28 mouse cellular contexts compared by ENCODE assay signal in the genomic region with DNA sequence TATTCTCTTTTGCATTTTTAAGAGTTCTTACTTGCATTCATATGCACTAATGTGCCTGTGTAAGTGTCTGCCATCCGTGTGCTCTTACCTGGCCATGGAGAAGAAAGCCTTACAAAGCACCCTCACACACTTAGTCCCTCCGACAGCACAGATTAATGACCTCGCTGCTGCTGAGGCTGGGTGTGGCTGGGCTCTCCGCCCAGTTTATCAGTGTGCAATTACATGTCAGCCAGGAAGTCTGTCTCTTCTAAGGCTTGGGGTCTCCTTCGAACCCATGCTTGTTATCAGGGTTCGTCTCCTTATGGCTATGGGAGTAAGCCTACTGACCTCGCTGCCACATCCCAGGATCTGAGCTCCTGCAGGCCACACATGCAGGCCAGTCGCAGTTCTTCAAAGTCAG. TPM values are rescaled to one million over a fixed set of nuclear protein-coding genes. Genes with fewer than 3 reads are reported as not detected.
DNase-seq lines count a peak whose midpoint lies in the region; ATAC-seq and TF ChIP-seq lines count a peak whose summit lies in the region.
"Had no signal": no experiment of that assay in that cellular context is flagged by ENCODE, and none has a peak within 500 bp of the region (broad histone marks: within the 10 kb centered on the region; RNA-seq: fewer than 3 reads in every experiment).

No protein-coding gene starts in this region.

- no peaks in the 10 kb centered on the region for H3K27me3 ChIP-seq in liver, postnatal 0 days (ENCODE audit: insufficient read depth, low read length)
- H3K27me3 ChIP-seq in intestine, embryonic 15.5 days (replicated peaks) = no peaks in the 10 kb centered on the region
- H3K27me3 ChIP-seq in liver, embryonic 13.5 days = peaks cover 3% of the 10 kb centered on the region; the same call in 1 of the 2 replicates
- H3K27me3 ChIP-seq in stomach, embryonic 15.5 days (replicated peaks) = no peaks in the 10 kb centered on the region
- H3K27me3 ChIP-seq in cerebellum, adult 2 months (ENCODE audit: control insufficient read depth, insufficient read depth, low read length) = no peaks in the 10 kb centered on the region
- H3K27me3 ChIP-seq: CH12.LX; embryonic facial prominence, embryonic 13.5 days; kidney, embryonic 15.5 days; limb, embryonic 13.5 days had no signal

- H3K27ac ChIP-seq in liver, postnatal 0 days (ENCODE audit: low read depth) = no peak overlapping the region
- no peak overlapping the region for H3K27ac ChIP-seq in intestine, embryonic 15.5 days
- H3K27ac ChIP-seq in liver, embryonic 13.5 days = 0 out of 2 replicates have a peak overlapping the region, but pooled peaks have one; percentile 35
- no peak overlapping the region for H3K27ac ChIP-seq in stomach, embryonic 15.5 days
- H3K27ac ChIP-seq in cerebellum, adult 2 months (ENCODE audit: insufficient read depth, low read length) = no peak overlapping the region
- H3K27ac ChIP-seq: embryonic facial prominence, embryonic 13.5 days; heart, embryonic 10.5 days; hindbrain, embryonic 14.5 days; kidney, embryonic 15.5 days; limb, embryonic 13.5 days had no signal

- DNase-seq in liver = peak; percentile 65
- DNase-seq in liver, postnatal 0 days = no peak
- no peak for DNase-seq in liver, embryonic 13.5 days
- DNase-seq in cerebellum, adult 2 months = no peak
- DNase-seq in left cerebral cortex, adult 9 months (ENCODE audit: low spot score in 2 of 2) = no peak
- DNase-seq: adrenal gland, adult 2 months; B cell, adult 2 months; cerebellum, adult 11 months; cerebellum, postnatal 14 days; gastrocnemius, postnatal 25 days; heart, postnatal 4 days; lung, embryonic 14.5 days had no signal

- no peaks in the 10 kb centered on the region for H3K4me1 ChIP-seq in liver, postnatal 0 days (ENCODE audit: insufficient read depth)
- H3K4me1 ChIP-seq in intestine, embryonic 15.5 days (replicated peaks) = no peaks in the 10 kb centered on the region
- peaks cover 42% of the 10 kb centered on the region for H3K4me1 ChIP-seq in liver, embryonic 13.5 days (replicated peaks)
- 0 out of 2 replicates have a peak, but pooled peaks cover 7% of the 10 kb centered on the region for H3K4me1 ChIP-seq in stomach, embryonic 15.5 days
- H3K4me1 ChIP-seq in cerebellum, adult 2 months (ENCODE audit: control insufficient read depth, insufficient read depth, low read length) = no peaks in the 10 kb centered on the region
- H3K4me1 ChIP-seq: embryonic facial prominence, embryonic 13.5 days; kidney, embryonic 15.5 days; limb, embryonic 13.5 days had no signal

- TF ChIP-seq EP300 in liver, postnatal 0 days (IDR thresholded peaks at IDR 0.05; ENCODE audit: low read depth) = no peak

- no peak for TF ChIP-seq POLR2A in cerebellum, adult 2 months (IDR thresholded peaks at IDR 0.05; ENCODE audit: borderline replicate concordance, insufficient read depth, low read length)

- no peak overlapping the region for H3K9ac ChIP-seq in liver, postnatal 0 days (replicated peaks)
- no peak overlapping the region for H3K9ac ChIP-seq in intestine, embryonic 15.5 days
- H3K9ac ChIP-seq in liver, embryonic 13.5 days = 0 out of 2 replicates have a peak overlapping the region, but pooled peaks have one; percentile 9
- H3K9ac ChIP-seq in stomach, embryonic 15.5 days = no peak overlapping the region
- H3K9ac ChIP-seq: embryonic facial prominence, embryonic 13.5 days; hindbrain, embryonic 14.5 days; kidney, embryonic 15.5 days; limb, embryonic 13.5 days; lung, embryonic 14.5 days had no signal

- no peak for TF ChIP-seq CTCF in liver, postnatal 0 days (IDR thresholded peaks at IDR 0.05; ENCODE audit: low read depth)
- TF ChIP-seq CTCF in cerebellum, adult 2 months (IDR thresholded peaks at IDR 0.05; ENCODE audit: borderline replicate concordance, insufficient read depth, low read depth, low read length) = no peak

- peaks cover under 1% of the 10 kb centered on the region; the same call in 1 of the 2 replicates for H3K36me3 ChIP-seq in liver, postnatal 0 days (replicated peaks; ENCODE audit: insufficient read depth, low read length)
- H3K36me3 ChIP-seq in intestine, embryonic 15.5 days = no peaks in the 10 kb centered on the region
- no peaks in the 10 kb centered on the region for H3K36me3 ChIP-seq in liver, embryonic 13.5 days
- H3K36me3 ChIP-seq in stomach, embryonic 15.5 days = no peaks in the 10 kb centered on the region
- H3K36me3 ChIP-seq: kidney, embryonic 15.5 days had no signal

- WGBS in liver, postnatal 0 days (ENCODE audit: insufficient replicate concordance) = 52% methylated on average over 8 of the region's 8 CpGs
- WGBS in intestine, embryonic 15.5 days = 44% methylated on average over 8 of the region's 8 CpGs
- 18% methylated on average over 8 of the region's 8 CpGs for WGBS in liver, embryonic 13.5 days (ENCODE audit: insufficient replicate concordance)
- 36% methylated on average over 8 of the region's 8 CpGs for WGBS in stomach, embryonic 15.5 days
- 74% methylated on average over 8 of the region's 8 CpGs for WGBS in cerebellum, adult 2 months

- H3K4me3 ChIP-seq in liver, postnatal 0 days (ENCODE audit: low read depth, low read length) = no peak overlapping the region
- no peak overlapping the region for H3K4me3 ChIP-seq in intestine, embryonic 15.5 days (replicated peaks)
- no peak overlapping the region for H3K4me3 ChIP-seq in liver, embryonic 13.5 days (replicated peaks)
- no peak overlapping the region for H3K4me3 ChIP-seq in stomach, embryonic 15.5 days (replicated peaks)
- no peak overlapping the region for H3K4me3 ChIP-seq in cerebellum, adult 2 months (replicated peaks; ENCODE audit: insufficient read depth, low read depth, low read length)
- H3K4me3 ChIP-seq: embryonic facial prominence, embryonic 13.5 days; heart, embryonic 10.5 days; kidney, embryonic 15.5 days; limb, embryonic 13.5 days had no signal

- H3K4me2 ChIP-seq in liver, postnatal 0 days (ENCODE audit: low read depth, low read length) = no peak overlapping the region
- no peak overlapping the region for H3K4me2 ChIP-seq in intestine, embryonic 15.5 days (replicated peaks)
- peak overlapping the region; percentile 30 for H3K4me2 ChIP-seq in liver, embryonic 13.5 days
- H3K4me2 ChIP-seq in stomach, embryonic 15.5 days = no peak overlapping the region
- H3K4me2 ChIP-seq: embryonic facial prominence, embryonic 13.5 days; hindbrain, embryonic 14.5 days; kidney, embryonic 15.5 days; limb, embryonic 13.5 days; lung, embryonic 14.5 days had no signal

- no peaks in the 10 kb centered on the region for H3K9me3 ChIP-seq in liver, postnatal 0 days (ENCODE audit: low read length)
- no peaks in the 10 kb centered on the region for H3K9me3 ChIP-seq in intestine, embryonic 15.5 days
- H3K9me3 ChIP-seq in liver, embryonic 13.5 days (replicated peaks) = no peaks in the 10 kb centered on the region
- H3K9me3 ChIP-seq in stomach, embryonic 15.5 days = no peaks in the 10 kb centered on the region
- H3K9me3 ChIP-seq: embryonic facial prominence, embryonic 13.5 days; G1E; heart, embryonic 10.5 days; kidney, embryonic 15.5 days; limb, embryonic 13.5 days had no signal

- no peak for ATAC-seq in liver, postnatal 0 days
- peak; percentile 83 for ATAC-seq in intestine, embryonic 15.5 days
- ATAC-seq in liver, embryonic 13.5 days (ENCODE audit: low read depth) = peak; percentile 67
- peak; percentile 71; the same call in 1 of the 2 replicates for ATAC-seq in stomach, embryonic 15.5 days (ENCODE audit: insufficient read depth, low FRiP score, low read depth)
- ATAC-seq in granulocyte monocyte progenitor cell, adult 5-6 weeks (replicated peaks; ENCODE audit: poor library complexity, severe bottlenecking) = no peak
- ATAC-seq: forebrain, embryonic 16.5 days; inflammation-experienced regulatory T-cells, adult 6 months; midbrain, embryonic 16.5 days had no signal

RNA-seq across cellular contexts. Expression of a gene that starts 23.0 kb away (rescaled TPM):
- 34.1 and 35.0 TPM in 2 replicates for polyA plus RNA-seq in liver, postnatal 0 days (2015; fragmentation: Nextera tagmentation; extraction: Ambion mirVana)
- polyA plus RNA-seq in intestine, embryonic 15.5 days (2015; fragmentation: Nextera tagmentation; extraction: Ambion mirVana) = 112 and 121 TPM in 2 replicates
- polyA plus RNA-seq in liver, embryonic 13.5 days (2015; fragmentation: Nextera tagmentation; extraction: Ambion mirVana) = 20.0 and 21.8 TPM in 2 replicates
- 104 and 107 TPM in 2 replicates for polyA plus RNA-seq in stomach, embryonic 15.5 days (2015; fragmentation: Nextera tagmentation; extraction: Ambion mirVana)
- 75.0 and 79.8 TPM in 2 replicates for polyA plus RNA-seq in cerebellum, adult 2 months (2012; rRNA removed)
- total RNA-seq in granulocyte monocyte progenitor cell, adult 5-6 weeks (2014; fragmentation: Nextera tagmentation) = 56.8 and 75.0 TPM in 2 replicates
- total RNA-seq in granulocyte monocyte progenitor cell, adult 5-6 weeks (2017) = 54.4 and 80.8 TPM in 2 replicates

RNA-seq across cellular contexts. Expression of a gene that starts 23.8 kb away (rescaled TPM):
- 3.1 and 3.8 TPM in 2 replicates for polyA plus RNA-seq in liver, postnatal 0 days (2015; fragmentation: Nextera tagmentation; extraction: Ambion mirVana)
- 11.5 and 17.0 TPM in 2 replicates for polyA plus RNA-seq in intestine, embryonic 15.5 days (2015; fragmentation: Nextera tagmentation; extraction: Ambion mirVana)
- 2.3 and 2.5 TPM in 2 replicates for polyA plus RNA-seq in liver, embryonic 13.5 days (2015; fragmentation: Nextera tagmentation; extraction: Ambion mirVana)
- 9.6 and 10.2 TPM in 2 replicates for polyA plus RNA-seq in stomach, embryonic 15.5 days (2015; fragmentation: Nextera tagmentation; extraction: Ambion mirVana)
- polyA plus RNA-seq in cerebellum, adult 2 months (2012; rRNA removed) = 17.5 and 20.1 TPM in 2 replicates
- 6.9 and 8.4 TPM in 2 replicates for total RNA-seq in granulocyte monocyte progenitor cell, adult 5-6 weeks (2014; fragmentation: Nextera tagmentation)
- 6.7 and 9.5 TPM in 2 replicates for total RNA-seq in granulocyte monocyte progenitor cell, adult 5-6 weeks (2017)

RNA-seq across cellular contexts. Expression of a gene that starts 29.6 kb away (rescaled TPM):
- polyA plus RNA-seq in liver, postnatal 0 days (2015; fragmentation: Nextera tagmentation; extraction: Ambion mirVana) = not detected in 2 replicates
- not detected in 2 replicates for polyA plus RNA-seq in intestine, embryonic 15.5 days (2015; fragmentation: Nextera tagmentation; extraction: Ambion mirVana)
- not detected in 2 replicates for polyA plus RNA-seq in liver, embryonic 13.5 days (2015; fragmentation: Nextera tagmentation; extraction: Ambion mirVana)
- 0.12 and 0.19 TPM in 2 replicates for polyA plus RNA-seq in stomach, embryonic 15.5 days (2015; fragmentation: Nextera tagmentation; extraction: Ambion mirVana)
- 0.47 and 0.48 TPM in 2 replicates for polyA plus RNA-seq in cerebellum, adult 2 months (2012; rRNA removed)
- 0.41 TPM in 1 of 2 replicates, not detected in the other for total RNA-seq in granulocyte monocyte progenitor cell, adult 5-6 weeks (2014; fragmentation: Nextera tagmentation)
- total RNA-seq in granulocyte monocyte progenitor cell, adult 5-6 weeks (2017) = not detected in 2 replicates
- total RNA-seq: CH12.LX; heart, postnatal 4 days; layer of hippocampus, postnatal 14 days had no signal
- polyA plus RNA-seq: forebrain, embryonic 16.5 days; G1E; heart, embryonic 10.5 days; heart, embryonic 16.5 days; inflammation-experienced regulatory T-cells, adult 6 months; lung, embryonic 14.5 days; midbrain, embryonic 16.5 days; thymus, postnatal 0 days had no signal

RNA-seq across cellular contexts. Expression of a gene that starts 44.1 kb away (rescaled TPM):
- polyA plus RNA-seq in liver, postnatal 0 days (2015; fragmentation: Nextera tagmentation; extraction: Ambion mirVana) = 13.3 and 14.3 TPM in 2 replicates
- 12.5 and 13.4 TPM in 2 replicates for polyA plus RNA-seq in intestine, embryonic 15.5 days (2015; fragmentation: Nextera tagmentation; extraction: Ambion mirVana)
- polyA plus RNA-seq in liver, embryonic 13.5 days (2015; fragmentation: Nextera tagmentation; extraction: Ambion mirVana) = 7.4 and 8.9 TPM in 2 replicates
- 12.7 and 14.4 TPM in 2 replicates for polyA plus RNA-seq in stomach, embryonic 15.5 days (2015; fragmentation: Nextera tagmentation; extraction: Ambion mirVana)
- polyA plus RNA-seq in cerebellum, adult 2 months (2012; rRNA removed) = 39.9 and 40.4 TPM in 2 replicates
- 23.5 and 32.3 TPM in 2 replicates for total RNA-seq in granulocyte monocyte progenitor cell, adult 5-6 weeks (2014; fragmentation: Nextera tagmentation)
- 17.1 and 17.8 TPM in 2 replicates for total RNA-seq in granulocyte monocyte progenitor cell, adult 5-6 weeks (2017)

RNA-seq across cellular contexts. Expression of a gene that starts 58.5 kb away (rescaled TPM):
- polyA plus RNA-seq in liver, postnatal 0 days (2015; fragmentation: Nextera tagmentation; extraction: Ambion mirVana) = 6.1 and 6.7 TPM in 2 replicates
- polyA plus RNA-seq in intestine, embryonic 15.5 days (2015; fragmentation: Nextera tagmentation; extraction: Ambion mirVana) = 21.3 and 22.4 TPM in 2 replicates
- 12.6 and 12.7 TPM in 2 replicates for polyA plus RNA-seq in liver, embryonic 13.5 days (2015; fragmentation: Nextera tagmentation; extraction: Ambion mirVana)
- polyA plus RNA-seq in stomach, embryonic 15.5 days (2015; fragmentation: Nextera tagmentation; extraction: Ambion mirVana) = 24.7 and 26.1 TPM in 2 replicates
- polyA plus RNA-seq in cerebellum, adult 2 months (2012; rRNA removed) = 38.0 and 39.1 TPM in 2 replicates
- total RNA-seq in granulocyte monocyte progenitor cell, adult 5-6 weeks (2014; fragmentation: Nextera tagmentation) = 13.5 and 26.7 TPM in 2 replicates
- 22.2 and 30.6 TPM in 2 replicates for total RNA-seq in granulocyte monocyte progenitor cell, adult 5-6 weeks (2017)

Comparison
In these comparisons a context has a peak if more than half of its experiments do, and no peak if none do; other contexts are left out.
1. ATAC-seq: peak in intestine, embryonic 15.5 days (single experiment), liver, embryonic 13.5 days (single experiment) and stomach, embryonic 15.5 days (single experiment); none in liver, postnatal 0 days (single experiment) and granulocyte monocyte progenitor cell, adult 5-6 weeks (single experiment).